Comparison of ENCODE assay signal across 16 mouse cellular contexts in the genomic region with DNA sequence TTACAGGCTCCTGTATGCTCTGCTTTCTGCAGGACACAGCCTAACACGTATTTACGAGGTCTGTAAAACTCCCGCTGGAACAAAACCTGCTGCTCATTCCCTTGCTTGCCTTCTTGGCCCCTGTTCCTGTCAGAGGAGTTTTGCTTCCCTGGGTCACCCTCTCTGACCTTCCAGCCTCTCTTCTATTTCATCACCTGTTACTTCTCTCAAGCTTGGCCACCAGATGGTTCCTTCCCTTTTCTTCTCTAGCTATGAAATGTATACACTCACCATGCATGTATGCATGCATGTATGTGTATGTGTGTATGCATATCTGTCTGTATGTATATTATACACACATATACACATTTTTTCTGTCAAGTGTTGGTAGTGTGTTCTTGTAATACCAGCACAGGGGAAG.
"Had no signal": no experiment of that assay in that cellular context is flagged by ENCODE, and none has a peak within 500 bp of the region (broad histone marks: within the 10 kb centered on the region; RNA-seq: fewer than 3 reads in every experiment).

No protein-coding gene starts in this region.

- H3K4me2 ChIP-seq: liver, embryonic 13.5 days; lung, embryonic 15.5 days; midbrain, embryonic 11.5 days; neural tube, embryonic 13.5 days had no signal

- DNase-seq: kidney, adult 11 months; kidney, adult 9 months; kidney, postnatal 14 days; liver, embryonic 13.5 days; liver, postnatal 0 days; right cerebral cortex, adult 18-20 months; right cerebral cortex, postnatal 25 days; thymus, adult 18-20 months; thymus, postnatal 14 days had no signal

- ATAC-seq: hindbrain, embryonic 16.5 days; liver, postnatal 0 days; midbrain, embryonic 16.5 days had no signal

- H3K4me3 ChIP-seq: left cerebral cortex, adult 2 months; limb, embryonic 10.5 days; liver, embryonic 13.5 days; lung, embryonic 15.5 days; neural tube, embryonic 13.5 days had no signal

- H3K9ac ChIP-seq: liver, embryonic 13.5 days; liver, postnatal 0 days; lung, embryonic 15.5 days; neural tube, embryonic 13.5 days had no signal

- H3K9me3 ChIP-seq: limb, embryonic 10.5 days; liver, embryonic 13.5 days; lung, embryonic 15.5 days; neural tube, embryonic 13.5 days had no signal

- H3K27me3 ChIP-seq: liver, embryonic 13.5 days; lung, embryonic 15.5 days; neural tube, embryonic 13.5 days had no signal

- H3K27ac ChIP-seq: left cerebral cortex, adult 2 months; limb, embryonic 10.5 days; liver, embryonic 13.5 days; lung, embryonic 15.5 days; neural tube, embryonic 13.5 days had no signal

- H3K36me3 ChIP-seq: limb, embryonic 10.5 days; liver, embryonic 13.5 days; lung, embryonic 15.5 days; neural tube, embryonic 13.5 days had no signal
